Mouse (Mus musculus) urinary bladder, postnatal 25 days (tissue): Measurements from ENCODE around the gene Kat6b.

Experiments used
- DNase-seq: peaks from one replicate; pipeline ENCODE4 v3.0.0; 2022; ENCODE audit warnings: low spot score

The Kat6b gene

GRCm38 (mm10) chr14:21560481-21561209 is 79.4 kb downstream of the Kat6b start:
- no peak for DNase-seq

GRCm38 (mm10) chr14:21561396-21562065 is 80.3 kb downstream of the Kat6b start:
- no peak for DNase-seq

- no peak for DNase-seq
Observed at GRCm38 (mm10) chr14:21563584-21564118, 82.4 kb downstream of the Kat6b start.

- no peak for DNase-seq
Observed at GRCm38 (mm10) chr14:21565541-21566353, 84.5 kb downstream of the Kat6b start.

GRCm38 (mm10) chr14:21567293-21567984 is 86.2 kb downstream of the Kat6b start:
- no peak for DNase-seq

GRCm38 (mm10) chr14:21568821-21569220 is 87.6 kb downstream of the Kat6b start:
- DNase-seq: no peak

GRCm38 (mm10) chr14:21574686-21575309 is 93.6 kb downstream of the Kat6b start:
- no peak for DNase-seq

GRCm38 (mm10) chr14:21576867-21577266 is 95.6 kb downstream of the Kat6b start:
- no peak for DNase-seq

- no peak for DNase-seq
Observed at GRCm38 (mm10) chr14:21581198-21581597, 100.0 kb downstream of the Kat6b start.

GRCm38 (mm10) chr14:21582301-21582700 is 101.1 kb downstream of the Kat6b start:
- no peak for DNase-seq

- DNase-seq: no peak
Observed at GRCm38 (mm10) chr14:21583051-21583450, 101.8 kb downstream of the Kat6b start.

GRCm38 (mm10) chr14:21583868-21584267 is 102.6 kb downstream of the Kat6b start:
- no peak for DNase-seq

- DNase-seq: no peak
Observed at GRCm38 (mm10) chr14:21584468-21585135, 103.4 kb downstream of the Kat6b start.

- DNase-seq: no peak
Observed at GRCm38 (mm10) chr14:21585491-21586251, 104.4 kb downstream of the Kat6b start.

- no peak for DNase-seq
Observed at GRCm38 (mm10) chr14:21586481-21587118, 105.4 kb downstream of the Kat6b start.

- DNase-seq: no peak
Observed at GRCm38 (mm10) chr14:21587931-21588330, 106.7 kb downstream of the Kat6b start.

GRCm38 (mm10) chr14:21589620-21590019 is 108.4 kb downstream of the Kat6b start:
- no peak for DNase-seq

- DNase-seq: no peak
Observed at GRCm38 (mm10) chr14:21590205-21590604, 109.0 kb downstream of the Kat6b start.

- DNase-seq: no peak
Observed at GRCm38 (mm10) chr14:21592152-21592551, 110.9 kb downstream of the Kat6b start.
